Mouse (Mus musculus): ENCODE measurements around the gene Cdc42.

The Cdc42 gene

DNA sequence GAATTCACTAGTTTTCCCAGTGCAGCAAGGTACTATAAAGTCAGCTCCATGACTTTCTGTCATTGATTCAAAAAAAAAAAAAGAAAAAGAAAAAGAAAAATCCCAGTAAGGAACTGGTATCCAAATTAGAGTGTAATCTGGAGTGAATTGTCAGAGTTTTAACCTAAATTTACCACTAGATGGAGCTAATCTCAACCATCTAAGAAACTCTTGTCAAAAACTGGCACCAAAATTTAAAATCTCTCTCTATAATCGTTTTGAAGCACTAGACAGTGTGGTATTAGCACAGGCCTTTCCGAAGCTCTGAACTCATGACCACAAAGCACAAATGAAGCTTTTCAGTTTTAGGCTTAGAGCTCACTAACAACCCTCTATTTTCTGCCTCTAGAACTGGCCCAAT is 44.0 kb downstream of the Cdc42 start:
- no peak for DNase-seq

DNA sequence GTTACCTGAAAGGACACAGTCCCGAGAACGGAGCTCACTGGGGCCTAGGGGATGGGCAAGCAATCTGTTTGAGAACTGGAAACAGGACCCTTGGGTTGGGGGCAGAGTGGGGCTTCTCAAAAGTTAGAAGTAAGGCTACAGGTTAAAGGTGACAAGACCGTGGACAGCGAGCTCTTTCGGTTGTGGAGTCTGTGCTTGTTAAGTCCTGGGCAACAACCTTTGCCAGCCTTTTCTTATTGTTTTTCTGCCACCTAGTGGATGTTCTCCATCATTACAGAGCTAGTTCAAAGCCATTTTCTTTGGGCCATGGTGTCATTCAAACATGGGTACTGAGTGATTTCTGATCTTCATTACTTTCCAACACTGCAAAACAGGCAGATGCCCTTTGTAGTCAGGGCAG is 49.1 kb downstream of the Cdc42 start:
- peak in 1 of 2 experiments; percentile 58 for DNase-seq

DNA sequence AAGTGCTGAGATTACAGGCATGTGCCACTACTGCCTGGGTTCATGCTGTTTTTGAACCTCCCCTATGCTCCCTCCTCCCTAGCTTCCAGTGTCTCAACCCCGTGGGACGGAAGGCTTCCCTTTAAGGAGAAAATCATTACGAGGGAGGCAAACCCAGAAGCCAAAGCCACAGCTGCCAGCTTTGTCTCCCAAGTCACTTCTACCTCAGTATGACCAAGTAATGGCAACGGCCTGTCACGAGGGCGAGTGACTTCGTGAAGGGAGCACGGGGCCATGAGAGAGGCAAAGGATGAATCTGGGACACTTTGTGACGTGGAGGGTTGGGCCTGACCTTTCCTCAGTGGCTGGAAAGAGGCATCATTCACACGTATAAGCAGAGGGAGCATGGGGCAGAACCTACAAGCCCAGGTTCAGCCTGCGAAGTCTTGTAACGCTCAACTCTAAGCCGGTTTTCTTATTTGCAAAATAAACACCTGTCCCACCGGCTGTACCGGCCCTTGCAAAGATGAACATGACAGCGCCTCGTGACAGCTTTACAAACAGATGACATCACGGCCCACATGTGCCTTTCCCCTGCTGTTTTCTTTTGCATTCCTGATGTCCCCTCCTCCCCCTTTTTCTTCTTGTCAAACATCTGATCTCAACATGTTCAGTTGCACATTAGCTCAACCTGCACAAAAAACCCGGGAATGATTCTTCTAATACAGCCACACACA is 50.4 kb downstream of the Cdc42 start:
- DNase-seq: peak in 1 of 2 experiments; percentile 30

DNA sequence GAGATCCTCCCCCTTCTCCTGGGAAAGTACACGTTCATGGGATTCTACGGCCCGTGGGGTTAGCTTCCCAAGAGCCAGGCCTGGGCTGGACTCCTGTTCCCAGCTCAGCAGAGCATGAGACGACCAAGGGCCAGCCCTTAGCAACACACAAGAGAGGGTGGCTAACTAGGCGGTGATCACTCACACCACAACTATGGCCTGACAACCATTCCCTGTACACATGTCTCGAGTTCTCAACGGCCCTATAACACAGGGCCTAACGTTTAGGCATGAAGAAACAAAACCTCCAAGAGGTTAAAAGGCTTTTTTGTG is 51.0 kb downstream of the Cdc42 start:
- DNase-seq: no peak

DNA sequence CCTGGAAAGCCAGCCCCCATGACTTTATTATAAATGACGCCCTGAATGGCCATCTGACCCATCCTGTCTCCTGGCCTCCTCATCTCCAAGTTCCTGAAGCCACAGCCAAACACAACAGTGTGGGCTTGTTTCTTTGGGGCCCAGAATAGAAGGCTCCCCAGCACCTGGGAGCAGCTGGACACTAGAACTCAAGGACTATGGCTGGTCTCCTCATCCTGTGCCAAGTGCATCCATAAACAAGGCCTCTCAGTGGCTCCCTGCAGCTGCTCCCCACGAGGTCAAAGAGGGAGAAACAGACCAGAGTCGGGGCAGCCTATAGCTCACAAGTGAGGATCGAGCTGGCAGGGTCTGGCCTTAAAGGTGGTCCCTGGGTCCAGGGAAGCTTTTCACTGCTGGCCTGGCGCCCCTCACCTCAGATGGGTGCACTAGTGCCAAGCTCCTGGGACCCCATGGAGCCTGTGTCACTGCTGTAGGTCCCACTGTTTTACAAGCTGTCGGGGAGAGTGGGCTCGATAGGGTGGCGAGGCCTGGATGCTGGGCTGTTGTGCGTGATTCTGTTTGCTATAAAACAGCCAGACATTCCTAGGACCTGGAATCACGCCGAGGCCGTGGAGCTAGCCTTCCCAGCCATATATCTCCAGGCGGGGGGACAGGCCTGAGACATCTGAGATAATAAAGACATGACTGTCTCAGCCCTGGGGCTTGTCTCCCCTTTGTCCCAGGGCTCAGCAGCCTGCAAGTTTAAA is 51.5 kb downstream of the Cdc42 start:
- DNase-seq: peak; percentile 71 to 81

DNA sequence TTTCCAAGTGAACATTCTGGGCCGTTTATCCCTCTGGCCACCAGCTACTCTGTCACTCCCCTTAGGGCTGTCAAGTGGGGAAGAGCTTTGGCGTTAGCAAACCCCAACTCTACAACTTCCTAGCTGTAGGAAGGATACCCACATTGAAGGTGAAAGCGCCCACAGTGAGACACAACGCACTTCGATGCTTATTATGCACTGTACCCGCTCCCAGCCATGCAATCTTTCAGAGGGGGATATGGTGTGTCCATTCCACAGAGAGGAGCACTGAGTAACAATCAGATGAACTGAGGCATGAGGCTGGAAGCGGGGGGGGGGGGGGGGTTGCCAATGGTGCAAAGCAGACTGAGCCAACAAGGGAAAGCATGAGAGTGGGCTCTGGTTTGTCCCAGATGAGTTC is 52.5 kb downstream of the Cdc42 start:
- DNase-seq: no peak

DNA sequence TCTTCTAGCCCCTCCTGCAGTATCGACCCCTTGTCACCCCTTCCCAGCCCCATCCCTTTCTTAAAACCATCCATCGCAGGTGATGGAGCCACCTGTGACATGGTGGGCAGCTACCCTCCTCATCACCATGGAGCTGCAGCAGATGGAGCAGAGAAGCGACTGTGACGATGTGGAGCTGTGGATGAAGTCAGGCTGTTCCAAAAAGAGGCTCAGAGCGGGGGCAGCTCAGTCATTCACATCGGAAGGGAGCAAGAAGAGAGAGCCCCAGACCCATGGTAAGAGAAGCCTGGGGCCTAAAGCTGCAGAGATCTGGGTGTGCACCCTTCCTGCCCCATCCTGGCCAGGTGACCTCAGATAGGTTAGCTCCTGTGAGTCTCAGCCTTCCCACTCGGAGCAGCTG is 53.4 kb downstream of the Cdc42 start:
- no peak for DNase-seq

DNA sequence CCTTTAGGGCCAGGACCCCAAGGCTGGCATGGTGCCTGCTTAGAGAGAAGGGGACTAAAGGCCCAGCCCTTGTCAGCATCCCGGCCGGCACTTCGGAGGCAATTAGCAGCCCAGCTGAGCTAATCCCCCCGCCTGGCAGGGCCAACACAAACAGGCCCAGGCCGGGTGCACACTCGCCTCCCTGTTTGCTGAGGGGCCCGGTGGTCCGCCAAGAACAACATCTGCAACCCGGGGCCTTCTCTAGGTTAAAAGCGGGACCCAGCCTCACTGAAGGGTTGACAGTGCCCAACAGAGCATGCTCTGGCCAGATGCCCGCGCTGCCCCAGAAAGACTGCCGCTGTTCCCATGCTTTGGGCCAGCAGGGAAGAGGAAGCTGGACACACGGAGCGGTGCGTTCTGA is 55.9 kb downstream of the Cdc42 start:
- DNase-seq: peak in 1 of 2 experiments; percentile 57

DNA sequence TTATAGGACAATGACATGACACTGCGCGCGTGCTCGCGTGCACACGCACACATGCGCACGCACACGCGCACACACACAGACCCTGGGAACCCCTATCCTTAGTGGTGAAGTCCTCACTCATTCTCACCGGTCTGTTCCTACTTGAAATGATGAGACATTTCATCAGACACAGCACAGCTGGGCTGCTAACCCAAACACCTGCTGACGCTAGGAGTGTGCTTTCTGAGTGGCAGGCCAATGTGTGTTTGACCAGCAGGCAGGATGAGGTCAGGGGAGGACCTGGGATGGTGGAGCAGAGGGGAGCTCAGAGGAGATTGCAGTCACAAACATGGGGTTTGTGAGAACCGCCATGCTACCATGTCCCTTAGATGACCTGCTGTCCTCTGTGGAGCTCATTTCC is 57.3 kb downstream of the Cdc42 start:
- no peak for DNase-seq

DNA sequence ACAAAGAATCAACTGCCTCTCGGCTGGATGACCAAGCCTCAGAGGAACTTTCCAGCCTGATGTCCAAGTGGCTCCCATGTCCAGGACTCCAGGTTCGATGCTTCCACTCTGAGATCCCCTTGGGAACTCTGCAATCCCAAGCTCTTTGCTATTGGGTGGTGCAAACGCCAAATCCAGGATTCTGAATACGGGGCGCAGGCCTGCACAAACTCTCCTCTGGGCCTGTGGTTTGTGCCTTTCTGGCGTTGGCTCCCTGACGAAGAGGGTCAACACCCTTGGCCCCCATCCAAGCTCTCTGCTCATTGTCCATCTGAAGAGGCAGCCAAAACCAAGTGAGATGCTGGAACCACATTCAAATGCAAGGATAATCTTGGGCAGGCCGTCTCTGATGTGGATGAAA is 59.1 kb downstream of the Cdc42 start:
- DNase-seq: peak in 1 of 2 experiments; percentile 62

DNA sequence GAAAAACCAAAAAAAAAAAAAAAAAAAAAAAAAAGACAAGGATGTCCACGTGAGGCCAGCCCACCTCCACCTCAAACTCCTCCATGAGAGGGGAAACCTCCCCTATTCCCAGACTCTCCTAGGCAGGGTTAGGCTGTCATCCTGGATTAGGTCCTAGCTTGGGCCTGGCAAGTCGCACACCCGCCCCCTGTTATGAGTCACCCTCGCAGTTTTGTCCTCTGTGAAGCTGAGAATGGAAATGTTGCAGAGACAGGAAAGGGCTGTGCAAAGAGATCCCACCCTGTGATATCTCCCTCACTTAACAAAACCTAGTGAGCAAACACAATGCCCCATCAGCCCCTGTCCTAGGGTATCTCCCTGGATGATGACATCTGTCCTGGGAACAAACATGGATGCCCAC is 59.9 kb downstream of the Cdc42 start:
- no peak for DNase-seq

DNA sequence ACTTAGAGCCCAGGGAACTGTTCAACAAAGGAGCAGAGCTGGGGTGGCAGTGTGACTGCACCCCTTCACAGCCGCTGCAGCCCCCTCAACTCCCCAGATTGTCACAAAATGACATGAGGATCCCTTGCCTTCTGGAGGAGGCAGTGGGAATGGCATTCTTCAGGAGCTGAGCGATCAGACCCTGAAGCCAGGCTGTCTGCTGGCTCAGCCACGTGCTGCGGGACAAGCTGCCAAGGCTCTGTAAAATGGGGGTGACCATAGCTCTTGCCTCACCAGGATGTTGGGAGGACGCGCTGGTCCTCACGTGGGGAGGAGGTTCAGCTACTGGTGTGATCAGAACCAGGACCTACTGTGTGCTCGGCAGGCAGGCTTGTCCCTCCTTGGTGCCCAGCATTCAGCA is 62.6 kb downstream of the Cdc42 start:
- DNase-seq: no peak

DNA sequence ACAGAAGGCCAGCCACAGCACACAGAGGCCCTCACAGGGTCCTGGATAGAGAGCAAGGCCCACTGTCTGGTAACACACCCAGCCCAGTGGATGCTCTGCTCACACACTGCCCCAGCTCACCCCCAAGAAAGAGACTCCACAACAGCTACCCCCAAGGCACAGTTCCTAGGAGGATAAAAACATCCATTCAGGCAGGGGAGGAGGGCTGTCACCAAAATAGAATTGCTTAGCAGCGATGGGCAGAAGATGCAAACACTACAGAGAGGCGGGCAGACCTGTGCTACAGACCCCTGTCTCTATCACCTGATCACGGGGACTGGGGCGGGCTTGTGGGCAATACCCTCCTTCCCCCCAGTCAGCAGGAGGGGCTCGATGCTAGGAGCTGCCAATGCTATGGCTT is 63.0 kb downstream of the Cdc42 start:
- no peak for DNase-seq

DNA sequence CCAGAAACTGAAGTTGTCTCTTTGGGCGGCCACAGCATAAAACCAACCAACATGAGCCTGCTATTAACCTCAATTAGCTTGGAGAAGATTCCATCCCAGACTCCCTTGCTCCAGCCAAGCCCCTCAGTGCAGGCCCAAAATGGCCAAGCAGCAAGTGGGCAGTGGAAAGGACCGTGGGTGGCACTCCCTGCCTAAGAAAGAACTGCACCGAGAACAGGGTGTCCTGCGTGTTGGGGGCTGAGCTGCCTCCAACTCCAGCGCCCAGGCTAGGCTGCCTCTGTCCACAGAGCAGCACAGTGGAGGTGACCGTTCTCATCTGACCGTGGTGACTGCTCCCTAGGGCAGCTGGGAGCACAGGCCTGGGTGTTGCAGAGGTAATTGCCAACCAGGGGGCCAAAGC is 63.5 kb downstream of the Cdc42 start:
- no peak for DNase-seq

DNA sequence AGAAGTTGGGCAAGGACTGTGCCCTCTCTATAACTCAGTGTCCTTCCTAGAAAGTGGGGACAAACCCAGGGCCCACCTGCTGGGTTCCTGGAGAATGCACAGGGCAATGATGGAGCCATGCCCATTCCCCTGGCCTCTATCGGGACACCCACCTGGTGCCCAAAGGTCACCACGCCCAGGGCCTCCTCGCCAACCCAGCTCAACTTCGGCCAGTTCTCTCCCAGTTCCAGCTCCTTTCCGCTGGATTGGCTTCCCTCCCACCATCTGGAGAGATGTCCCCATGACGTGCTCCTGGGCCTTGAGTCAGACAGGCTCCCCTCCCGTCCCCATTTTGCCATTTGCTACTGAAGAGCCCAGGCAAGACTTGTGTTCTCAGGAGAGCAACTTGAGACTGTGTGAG is 64.9 kb downstream of the Cdc42 start:
- no peak for DNase-seq

DNA sequence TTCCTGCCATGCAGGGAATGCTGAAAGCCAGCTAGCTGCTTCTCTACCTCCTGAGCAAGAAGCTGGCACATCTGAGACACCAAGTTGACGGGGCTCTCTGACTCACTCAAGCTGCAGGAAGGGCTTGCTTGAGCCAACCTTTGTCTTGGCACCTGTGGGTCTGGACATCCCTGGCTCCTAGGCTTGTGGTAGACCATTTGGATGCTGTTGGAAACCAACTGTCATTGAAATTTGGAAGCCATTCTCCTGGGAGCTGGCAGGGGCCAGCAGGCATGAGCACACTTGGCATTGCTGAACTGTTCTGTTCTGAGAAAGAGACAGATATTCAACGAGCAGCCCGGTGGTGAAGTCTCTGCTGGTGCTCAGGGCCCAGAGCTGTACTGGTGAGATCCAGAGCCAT is 67.3 kb downstream of the Cdc42 start:
- no peak for DNase-seq

DNA sequence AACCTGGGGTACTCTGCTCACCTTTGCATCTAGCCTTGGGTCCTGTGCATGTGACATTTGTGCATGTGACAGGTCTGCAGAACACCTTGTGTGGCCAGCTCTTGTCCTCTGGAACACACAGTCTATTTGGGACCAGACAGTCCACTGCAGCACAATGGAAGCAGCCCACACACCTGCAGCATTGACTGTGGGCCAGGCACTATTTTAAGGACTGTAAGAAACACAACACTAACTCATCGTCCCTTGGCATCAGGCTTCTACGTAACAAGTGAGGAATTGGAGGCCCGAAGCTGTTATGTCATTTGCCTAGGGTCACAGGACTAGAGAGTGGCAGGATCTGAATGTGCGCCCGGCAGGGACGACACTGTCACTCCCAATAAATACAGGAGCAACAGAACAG is 67.8 kb downstream of the Cdc42 start:
- no peak for DNase-seq

DNA sequence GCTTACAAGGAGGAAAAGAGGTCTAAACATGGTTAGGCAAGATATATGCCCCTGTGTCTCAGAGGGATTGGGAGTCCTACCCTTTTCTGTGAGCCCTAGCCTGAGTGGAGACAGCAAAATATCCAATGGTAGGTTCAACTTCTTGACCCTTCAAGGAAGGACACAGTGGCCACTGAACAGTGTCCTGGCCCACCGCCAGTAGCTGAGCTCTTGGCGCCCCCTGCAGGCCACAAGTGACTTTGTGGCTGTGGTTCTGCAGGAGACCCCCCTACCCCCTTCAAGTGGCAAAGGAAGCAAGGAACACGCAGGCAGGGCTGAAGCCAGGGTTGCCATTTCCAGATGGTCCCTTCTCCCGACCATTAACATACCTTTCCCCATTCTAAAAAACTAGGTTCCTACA is 69.7 kb downstream of the Cdc42 start:
- peak; percentile 86 to 89 for DNase-seq

DNA sequence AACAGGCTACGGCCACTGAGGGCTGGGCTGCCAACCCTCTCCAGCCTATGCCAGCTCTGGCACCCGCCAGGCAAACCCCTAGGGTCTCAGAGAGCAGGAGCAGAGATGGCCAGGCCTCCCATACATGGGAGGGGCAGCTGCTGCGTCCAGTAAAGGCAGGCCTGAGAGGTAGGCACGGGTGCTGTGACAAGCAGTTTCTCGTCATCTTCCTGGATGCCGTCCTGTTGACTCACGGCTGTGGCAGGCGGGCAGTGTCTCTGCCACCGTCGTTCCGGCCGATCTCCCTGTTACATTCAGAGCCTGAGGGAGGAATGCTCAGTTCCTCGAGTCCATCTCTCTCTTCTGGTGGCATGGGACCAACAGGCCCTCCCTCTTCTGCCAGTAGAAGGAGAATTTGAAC is 70.3 kb downstream of the Cdc42 start:
- peak in 1 of 2 experiments; percentile 43 for DNase-seq

DNA sequence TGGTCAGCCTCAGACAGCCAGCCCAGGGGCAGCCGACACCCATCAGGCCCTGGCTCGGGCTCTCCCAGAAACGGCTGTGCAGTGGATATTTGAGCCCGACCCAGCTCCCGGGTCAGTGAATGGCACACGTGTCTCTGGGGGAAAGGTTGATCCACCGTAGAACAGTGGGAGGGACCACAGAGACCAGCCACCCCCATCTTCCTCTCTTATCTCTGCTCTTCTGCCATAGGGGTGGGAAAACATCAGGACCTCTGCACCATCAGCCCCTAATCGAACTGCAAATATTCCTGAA is 70.9 kb downstream of the Cdc42 start:
- peak in 1 of 2 experiments; percentile 31 for DNase-seq

DNA sequence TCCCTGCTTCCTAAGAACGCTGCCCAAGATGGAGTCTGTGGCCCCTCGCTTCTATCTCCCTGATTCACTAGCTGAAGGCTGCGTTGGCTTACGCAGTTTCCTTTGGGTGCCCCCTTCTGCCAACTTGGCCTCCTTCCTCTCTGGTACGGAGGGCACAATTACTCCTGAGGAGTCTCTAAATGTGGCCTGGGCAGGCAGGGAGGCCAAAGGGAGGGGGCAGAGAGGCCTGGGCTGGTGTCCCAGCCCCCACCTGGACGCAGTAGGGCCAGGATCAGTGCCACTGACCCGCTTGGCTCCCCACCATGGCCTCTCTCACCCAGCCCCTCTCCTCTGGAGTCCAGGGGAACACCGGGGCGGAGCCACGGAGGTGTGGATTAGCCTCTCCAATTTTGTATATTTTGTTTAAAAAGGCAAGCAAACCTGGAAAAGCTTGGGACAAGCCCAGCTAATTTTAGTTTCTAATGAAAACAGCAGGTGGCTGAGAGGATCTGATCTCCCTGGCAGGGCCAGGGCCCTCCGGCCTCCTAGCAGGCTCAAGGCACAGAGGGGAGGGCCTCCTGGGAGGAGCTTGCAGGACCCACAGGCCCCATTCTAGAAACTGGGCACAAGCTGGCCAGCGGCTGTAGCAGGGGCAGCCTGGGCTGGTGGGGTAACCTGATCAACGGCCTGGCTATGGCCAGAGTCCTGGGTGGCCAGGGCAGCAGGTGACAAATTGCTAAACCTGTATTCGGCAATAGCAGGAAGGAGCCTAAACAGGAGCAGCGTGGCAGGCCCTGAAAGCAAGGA is 71.5 kb downstream of the Cdc42 start:
- DNase-seq: peak in 1 of 2 experiments; percentile 39

DNA sequence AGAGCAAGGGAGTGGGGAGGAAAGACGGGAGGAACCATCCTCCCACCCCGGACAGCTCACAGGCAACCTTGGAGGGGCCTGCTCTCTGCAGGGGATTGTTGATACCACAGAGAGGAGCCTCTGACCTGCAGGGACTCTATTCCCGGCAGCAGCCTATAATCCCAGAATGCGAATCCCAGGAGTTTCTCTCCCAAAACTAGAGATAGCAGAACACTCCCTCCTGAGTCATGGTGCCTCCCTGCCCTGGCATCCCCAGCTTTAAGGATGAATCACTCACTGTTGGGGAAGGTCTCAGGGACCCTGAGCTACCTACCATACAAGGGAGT is 74.2 kb downstream of the Cdc42 start:
- DNase-seq: no peak

DNA sequence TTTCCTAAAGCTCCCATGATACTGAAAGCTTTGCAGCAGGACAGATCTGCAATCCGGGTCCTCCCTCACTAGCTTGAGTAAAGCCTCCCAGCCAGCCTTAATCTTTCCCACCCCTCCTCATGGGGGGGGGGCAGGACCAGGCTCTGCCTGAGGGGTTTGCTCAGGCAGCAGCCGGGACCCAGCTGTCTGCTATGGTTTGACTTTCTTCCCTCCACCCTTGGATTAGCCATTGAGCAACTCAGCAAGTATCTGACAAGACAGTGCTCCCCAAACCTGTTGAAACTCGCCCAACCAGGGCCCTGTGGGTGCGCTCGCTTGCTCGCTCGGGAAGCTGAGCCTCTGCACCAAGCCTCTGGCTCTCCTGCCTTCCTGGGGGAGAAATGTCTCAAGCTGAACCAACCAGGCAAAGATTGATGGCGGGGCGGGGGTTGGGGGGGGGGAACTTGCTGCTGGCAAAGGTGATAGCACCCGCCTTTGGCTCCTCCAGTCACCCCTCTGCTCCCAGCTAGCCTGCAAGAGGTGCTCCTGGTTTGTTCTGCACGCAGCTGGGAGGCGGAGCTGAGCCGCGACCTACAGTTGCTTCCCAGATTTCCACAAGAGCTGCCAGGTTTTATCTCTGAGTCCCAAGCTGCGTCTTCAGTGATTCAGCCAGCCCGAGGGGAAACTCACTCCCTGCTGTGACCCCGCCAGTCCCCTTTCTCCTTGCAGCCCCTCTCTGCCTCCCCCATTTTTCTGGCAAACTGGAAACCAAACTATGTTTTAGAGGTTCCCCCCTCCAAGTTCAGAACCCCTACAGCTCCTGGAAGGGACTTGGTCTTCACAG is 74.7 kb downstream of the Cdc42 start:
- DNase-seq: peak in 1 of 2 experiments; percentile 51

Data from kidney, postnatal 4 days (tissue).